Mouse (Mus musculus) heart, embryonic 11.5 days (tissue): ENCODE results near the gene Gpr137c. TPM values are rescaled to one million over a fixed set of nuclear protein-coding genes. Genes with fewer than 3 reads are reported as not detected.

Experiments
- polyA plus RNA-seq: library from polyadenylated mRNA; unstranded; fragments of >200 nt; fragmentation: Nextera tagmentation; extraction: Ambion mirVana; gene quantifications from 2 replicates; pipeline ENCODE4 v1.2.1, GENCODE M21; 2014

The Gpr137c gene
- polyA plus RNA-seq, 1 experiment from 2014 or later, result 7.7 TPM

Other genes starting within 250 kb of the Gpr137c start
- not detected in 2 replicates for gene Ptger2, start 231.5 kb upstream of the Gpr137c start, polyA plus RNA-seq
- gene Txndc16, start 611 bp downstream of the Gpr137c start, polyA plus RNA-seq, result 12.5 and 13.2 TPM in 2 replicates
- 42.3 and 53.0 TPM in 2 replicates for gene Ero1l, start 99.1 kb downstream of the Gpr137c start, polyA plus RNA-seq
- gene Psmc6, start 110.1 kb downstream of the Gpr137c start, polyA plus RNA-seq, result 142 and 148 TPM in 2 replicates
- gene Styx, start 131.4 kb downstream of the Gpr137c start, polyA plus RNA-seq, result 44.3 and 52.1 TPM in 2 replicates
- 36.8 and 38.0 TPM in 2 replicates for gene Gnpnat1, start 185.2 kb downstream of the Gpr137c start, polyA plus RNA-seq